In the genomic region with DNA sequence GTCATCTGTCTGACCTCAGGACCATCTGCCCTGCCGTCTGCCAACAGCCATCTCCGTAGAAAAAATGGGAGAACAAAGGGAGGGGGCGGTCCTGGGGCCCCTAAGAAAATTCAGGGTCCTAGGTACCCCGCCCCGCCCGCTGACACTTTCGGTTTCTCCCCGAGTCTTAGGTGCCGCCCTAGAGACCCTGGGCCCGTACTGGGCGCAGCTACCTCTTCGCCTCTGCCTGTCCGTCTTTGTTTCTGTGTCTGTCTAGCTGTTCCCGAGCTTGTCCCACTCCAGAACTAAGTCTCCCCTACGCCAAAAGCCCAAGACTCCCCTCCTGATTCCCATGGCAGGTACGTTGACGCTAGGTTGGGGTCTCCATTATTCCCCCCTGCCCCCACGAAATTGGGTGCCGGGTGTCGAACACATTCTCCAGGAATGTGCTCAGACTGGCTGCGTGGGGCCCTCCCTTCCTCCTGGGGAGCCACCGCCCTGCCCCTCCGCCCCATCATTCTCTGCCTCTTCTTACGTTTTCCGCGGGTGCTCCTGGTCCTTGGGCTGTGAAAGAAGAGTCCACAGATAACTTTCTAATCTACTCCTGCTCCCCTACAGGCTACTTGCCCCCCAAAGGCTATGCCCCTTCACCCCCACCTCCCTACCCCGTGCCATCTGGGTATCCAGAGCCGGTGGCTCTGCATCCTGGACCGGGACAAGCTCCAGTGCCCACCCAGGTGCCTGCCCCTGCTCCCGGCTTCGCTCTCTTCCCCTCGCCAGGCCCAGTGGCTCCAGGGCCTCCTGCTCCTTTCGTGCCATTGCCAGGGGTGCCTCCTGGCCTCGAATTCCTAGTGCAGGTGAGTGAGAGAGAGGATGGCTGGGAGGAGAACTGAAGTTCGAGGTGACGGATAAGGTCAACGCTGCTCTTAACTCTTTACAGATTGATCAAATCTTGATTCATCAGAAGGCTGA, we compare ENCODE assay signal across 8 mouse cellular contexts. TPM values are rescaled to one million over a fixed set of nuclear protein-coding genes. Genes with fewer than 3 reads are reported as not detected.
A peak's percentile ranks its signal among the peaks of the same experiment; 100 is the strongest.
DNase-seq lines count a peak whose midpoint lies in the region; ATAC-seq and TF ChIP-seq lines count a peak whose summit lies in the region.

No protein-coding gene starts in this region.

- DNase-seq in ovary, postnatal 10 days (ENCODE audit: low spot score): peak; percentile 18
- DNase-seq in ovary, adult 18-20 months (ENCODE audit: low spot score): no peak
- peak; percentile 57 to 64 for DNase-seq in heart, adult 18-20 months
- peak; percentile 52 to 59 for DNase-seq in lung, postnatal 4 days
- DNase-seq in layer of hippocampus, adult 11-12 months (ENCODE audit: low spot score): no peak

- H3K4me1 ChIP-seq in bone marrow macrophage, adult 2 months (ENCODE audit: control insufficient read depth, insufficient read depth, low read length): peaks cover 35% of the 10 kb centered on the region
- H3K4me1 ChIP-seq in kidney, embryonic 16.5 days (ENCODE audit: insufficient read depth, low read length): peaks cover 19% of the 10 kb centered on the region

- H3K4me3 ChIP-seq in bone marrow macrophage, adult 2 months (ENCODE audit: insufficient read depth, low read length): peak overlapping the region; percentile 69
- H3K4me3 ChIP-seq in kidney, embryonic 16.5 days (ENCODE audit: low read length): peak overlapping the region; percentile 84

- no peak for TF ChIP-seq POLR2A in bone marrow macrophage, adult 2 months (IDR thresholded peaks at IDR 0.05; ENCODE audit: borderline replicate concordance, low read depth, low read length)

- H3K9me3 ChIP-seq in kidney, embryonic 16.5 days (ENCODE audit: low read length): no peaks in the 10 kb centered on the region

- ATAC-seq in kidney, embryonic 16.5 days (ENCODE audit: low FRiP score, low TSS enrichment): peak; percentile 36
- ATAC-seq in frontal cortex, adult (ENCODE audit: low TSS enrichment): no peak

- peaks cover 38% of the 10 kb centered on the region for H3K36me3 ChIP-seq in kidney, embryonic 16.5 days (ENCODE audit: insufficient read depth, low read length)

- TF ChIP-seq CTCF in bone marrow macrophage, adult 2 months (IDR thresholded peaks at IDR 0.05; ENCODE audit: low read depth, low read length): no peak

- no peaks in the 10 kb centered on the region for H3K27me3 ChIP-seq in kidney, embryonic 16.5 days (ENCODE audit: insufficient read depth, low read length)

- H3K9ac ChIP-seq in kidney, embryonic 16.5 days (replicated peaks; ENCODE audit: low read length): peak overlapping the region; percentile 89

- H3K27ac ChIP-seq in bone marrow macrophage, adult 2 months (ENCODE audit: insufficient read depth, low read depth, low read length): no peak overlapping the region
- peak overlapping the region; percentile 99 for H3K27ac ChIP-seq in kidney, embryonic 16.5 days (ENCODE audit: low read length)

- 6% methylated on average over 37 of the region's 37 CpGs for WGBS in kidney, embryonic 16.5 days

- peak overlapping the region; percentile 93 for H3K4me2 ChIP-seq in kidney, embryonic 16.5 days (replicated peaks; ENCODE audit: low read depth, low read length)

RNA-seq across cellular contexts. Expression of gene Plscr3, which starts 0.8 kb away (rescaled TPM):
- 58.6 and 68.1 TPM in 2 replicates for polyA plus RNA-seq in bone marrow macrophage, adult 2 months (2012; ENCODE audit: insufficient read depth, insufficient read length, missing spikeins)
- 10 to 100 TPM; 19.6 to 21.4 TPM for total RNA-seq in heart, adult 18-20 months (2021)
- 105 and 119 TPM in 2 replicates for polyA plus RNA-seq in kidney, embryonic 16.5 days (2015; fragmentation: Nextera tagmentation; extraction: Ambion mirVana)

RNA-seq across cellular contexts. Expression of gene Tmem256, which starts 8.7 kb away (rescaled TPM):
- 253 and 279 TPM in 2 replicates for polyA plus RNA-seq in bone marrow macrophage, adult 2 months (2012; ENCODE audit: insufficient read depth, insufficient read length, missing spikeins)
- total RNA-seq in heart, adult 18-20 months (2021): 100 to 1,000 TPM; 232 to 246 TPM
- polyA plus RNA-seq in kidney, embryonic 16.5 days (2015; fragmentation: Nextera tagmentation; extraction: Ambion mirVana): 371 and 389 TPM in 2 replicates

RNA-seq across cellular contexts. Expression of gene Nlgn2, which starts 9.4 kb away (rescaled TPM):
- polyA plus RNA-seq in bone marrow macrophage, adult 2 months (2012; ENCODE audit: insufficient read depth, insufficient read length, missing spikeins): 9.9 and 10.9 TPM in 2 replicates
- 1 to 10 TPM; 3.3 to 3.9 TPM for total RNA-seq in heart, adult 18-20 months (2021)
- 6.0 and 6.6 TPM in 2 replicates for polyA plus RNA-seq in kidney, embryonic 16.5 days (2015; fragmentation: Nextera tagmentation; extraction: Ambion mirVana)

RNA-seq across cellular contexts. Expression of gene Tnk1, which starts 11.5 kb away (rescaled TPM):
- polyA plus RNA-seq in bone marrow macrophage, adult 2 months (2012; ENCODE audit: insufficient read depth, insufficient read length, missing spikeins): not detected in 2 replicates
- not detected for total RNA-seq in heart, adult 18-20 months (2021)
- polyA plus RNA-seq in kidney, embryonic 16.5 days (2015; fragmentation: Nextera tagmentation; extraction: Ambion mirVana): 7.0 and 7.3 TPM in 2 replicates

RNA-seq across cellular contexts. Expression of gene Spem1, which starts 25.0 kb away (rescaled TPM):
- not detected in 2 replicates for polyA plus RNA-seq in bone marrow macrophage, adult 2 months (2012; ENCODE audit: insufficient read depth, insufficient read length, missing spikeins)
- not detected for total RNA-seq in heart, adult 18-20 months (2021)
- polyA plus RNA-seq in kidney, embryonic 16.5 days (2015; fragmentation: Nextera tagmentation; extraction: Ambion mirVana): 0.15 and 0.28 TPM in 2 replicates

Comparison
In these comparisons a context has a peak if more than half of its experiments do, and no peak if none do; other contexts are left out.
1. DNase-seq: peak in ovary, postnatal 10 days (single experiment), heart, adult 18-20 months (2 of 2) and lung, postnatal 4 days (2 of 2); none in ovary, adult 18-20 months (single experiment) and layer of hippocampus, adult 11-12 months (single experiment).